Mouse (Mus musculus): ENCODE data around the gene Fign. TPM values are rescaled to one million over a fixed set of nuclear protein-coding genes. Genes with fewer than 3 reads are reported as not detected.

The Fign gene
- polyA plus RNA-seq, 1 experiment from 2014 or later = 6.0 TPM

- no peak overlapping the region for H3K27ac ChIP-seq (replicated peaks; ENCODE audit: low read depth, low read length)
- 56% methylated on average over 6 of the region's 6 CpGs for WGBS
- DNase-seq (ENCODE audit: low spot score) (peak; percentile 45), ATAC-seq (ENCODE audit: low read depth) (no peak)
- peak overlapping the region; percentile 40; the same call in 1 of the 2 replicates for H3K4me2 ChIP-seq (ENCODE audit: low read depth, low read length)
- H3K36me3 ChIP-seq (ENCODE audit: control insufficient read depth, insufficient read depth, low read length) = no peaks in the 10 kb centered on the region
- no peak overlapping the region for H3K9ac ChIP-seq (ENCODE audit: low read depth, low read length)
- H3K9me3 ChIP-seq (ENCODE audit: control insufficient read depth, low read length) = no peaks in the 10 kb centered on the region
- no peaks in the 10 kb centered on the region for H3K27me3 ChIP-seq (replicated peaks; ENCODE audit: control insufficient read depth, insufficient read depth, low read length)
- H3K4me1 ChIP-seq (ENCODE audit: control insufficient read depth, insufficient read depth, low read length) = peaks cover 24% of the 10 kb centered on the region
- no peak overlapping the region for H3K4me3 ChIP-seq (ENCODE audit: low read depth, low read length)
These were observed 22.0 kb downstream of the Fign start for GRCm38 (mm10) chr2:64075873-64076272.

GRCm38 (mm10) chr2:64074602-64075389 lies 23.0 kb downstream of the Fign start:
- no peaks in the 10 kb centered on the region for H3K36me3 ChIP-seq (ENCODE audit: control insufficient read depth, insufficient read depth, low read length)
- peak overlapping the region; percentile 40 for H3K4me2 ChIP-seq (ENCODE audit: low read depth, low read length)
- 0 out of 2 replicates have a peak overlapping the region, but pooled peaks have one; percentile 7 for H3K4me3 ChIP-seq (ENCODE audit: low read depth, low read length)
- WGBS = 32% methylated on average over 17 of the region's 17 CpGs
- ATAC-seq (ENCODE audit: low read depth) (0 out of 2 replicates have a peak, but pooled peaks have one; percentile 10), DNase-seq (ENCODE audit: low spot score) (no peak)
- H3K27me3 ChIP-seq (replicated peaks; ENCODE audit: control insufficient read depth, insufficient read depth, low read length) = no peaks in the 10 kb centered on the region
- no peaks in the 10 kb centered on the region for H3K9me3 ChIP-seq (ENCODE audit: control insufficient read depth, low read length)
- H3K4me1 ChIP-seq (ENCODE audit: control insufficient read depth, insufficient read depth, low read length) = peaks cover 24% of the 10 kb centered on the region
- no peak overlapping the region for H3K27ac ChIP-seq (replicated peaks; ENCODE audit: low read depth, low read length)
- no peak overlapping the region for H3K9ac ChIP-seq (ENCODE audit: low read depth, low read length)

GRCm38 (mm10) chr2:64072158-64072557 lies 25.7 kb downstream of the Fign start:
- DNase-seq (ENCODE audit: low spot score) = no peak

GRCm38 (mm10) chr2:64069950-64070695 lies 27.7 kb downstream of the Fign start:
- ATAC-seq (ENCODE audit: low read depth) (no peak), DNase-seq (ENCODE audit: low spot score) (no peak)
- H3K4me1 ChIP-seq (ENCODE audit: control insufficient read depth, insufficient read depth, low read length) = 0 out of 2 replicates have a peak, but pooled peaks cover 4% of the 10 kb centered on the region
- H3K9ac ChIP-seq (ENCODE audit: low read depth, low read length) = no peak overlapping the region
- no peaks in the 10 kb centered on the region for H3K9me3 ChIP-seq (ENCODE audit: control insufficient read depth, low read length)
- H3K4me3 ChIP-seq (ENCODE audit: low read depth, low read length) = no peak overlapping the region
- 92% methylated on average over 10 of the region's 10 CpGs for WGBS
- no peak overlapping the region for H3K27ac ChIP-seq (replicated peaks; ENCODE audit: low read depth, low read length)
- H3K36me3 ChIP-seq (ENCODE audit: control insufficient read depth, insufficient read depth, low read length) = no peaks in the 10 kb centered on the region
- no peak overlapping the region for H3K4me2 ChIP-seq (ENCODE audit: low read depth, low read length)
- no peaks in the 10 kb centered on the region for H3K27me3 ChIP-seq (replicated peaks; ENCODE audit: control insufficient read depth, insufficient read depth, low read length)

More at GRCm38 (mm10) chr2:64072158-64072557, 25.7 kb downstream of the Fign start:
- no peaks in the 10 kb centered on the region for H3K36me3 ChIP-seq (ENCODE audit: control insufficient read depth, insufficient read depth, low read length)
- no peak overlapping the region for H3K4me3 ChIP-seq (ENCODE audit: low read depth, low read length)
- no peaks in the 10 kb centered on the region for H3K9me3 ChIP-seq (ENCODE audit: control insufficient read depth, low read length)
- H3K4me2 ChIP-seq (ENCODE audit: low read depth, low read length) = no peak overlapping the region
- no peak for ATAC-seq (ENCODE audit: low read depth)
- WGBS = 57% methylated on average over 4 of the region's 4 CpGs
- H3K27ac ChIP-seq (replicated peaks; ENCODE audit: low read depth, low read length) = no peak overlapping the region
- H3K9ac ChIP-seq (ENCODE audit: low read depth, low read length) = no peak overlapping the region
- H3K4me1 ChIP-seq (ENCODE audit: control insufficient read depth, insufficient read depth, low read length) = peaks cover 16% of the 10 kb centered on the region
- H3K27me3 ChIP-seq (replicated peaks; ENCODE audit: control insufficient read depth, insufficient read depth, low read length) = no peaks in the 10 kb centered on the region

GRCm38 (mm10) chr2:64065511-64065910 lies 32.3 kb downstream of the Fign start:
- DNase-seq (ENCODE audit: low spot score) (no peak), ATAC-seq (ENCODE audit: low read depth) (no peak)
- no peaks in the 10 kb centered on the region for H3K4me1 ChIP-seq (ENCODE audit: control insufficient read depth, insufficient read depth, low read length)
- no peak overlapping the region for H3K4me2 ChIP-seq (ENCODE audit: low read depth, low read length)
- no peaks in the 10 kb centered on the region for H3K27me3 ChIP-seq (replicated peaks; ENCODE audit: control insufficient read depth, insufficient read depth, low read length)
- 58% methylated on average over 4 of the region's 4 CpGs for WGBS
- H3K9me3 ChIP-seq (ENCODE audit: control insufficient read depth, low read length) = no peaks in the 10 kb centered on the region
- H3K27ac ChIP-seq (replicated peaks; ENCODE audit: low read depth, low read length) = no peak overlapping the region
- no peaks in the 10 kb centered on the region for H3K36me3 ChIP-seq (ENCODE audit: control insufficient read depth, insufficient read depth, low read length)
- no peak overlapping the region for H3K4me3 ChIP-seq (ENCODE audit: low read depth, low read length)
- H3K9ac ChIP-seq (ENCODE audit: low read depth, low read length) = no peak overlapping the region

- H3K4me2 ChIP-seq (ENCODE audit: low read depth, low read length) = no peak overlapping the region
- no peak overlapping the region for H3K4me3 ChIP-seq (ENCODE audit: low read depth, low read length)
- 86% methylated on average over 5 of the region's 5 CpGs for WGBS
- peaks cover 8% of the 10 kb centered on the region for H3K4me1 ChIP-seq (ENCODE audit: control insufficient read depth, insufficient read depth, low read length)
- ATAC-seq (ENCODE audit: low read depth) (no peak), DNase-seq (ENCODE audit: low spot score) (no peak)
- no peaks in the 10 kb centered on the region for H3K36me3 ChIP-seq (ENCODE audit: control insufficient read depth, insufficient read depth, low read length)
- H3K27ac ChIP-seq (replicated peaks; ENCODE audit: low read depth, low read length) = no peak overlapping the region
- no peaks in the 10 kb centered on the region for H3K27me3 ChIP-seq (replicated peaks; ENCODE audit: control insufficient read depth, insufficient read depth, low read length)
- H3K9ac ChIP-seq (ENCODE audit: low read depth, low read length) = no peak overlapping the region
- H3K9me3 ChIP-seq (ENCODE audit: control insufficient read depth, low read length) = no peaks in the 10 kb centered on the region
These were observed 38.4 kb downstream of the Fign start for GRCm38 (mm10) chr2:64059477-64059876.

- Histone ChIP-seq H3K9me3 (ENCODE audit: control insufficient read depth, low read length) (no peaks in the 10 kb centered on the region), H3K27me3 (replicated peaks; ENCODE audit: control insufficient read depth, insufficient read depth, low read length) (no peaks in the 10 kb centered on the region), H3K4me2 (ENCODE audit: low read depth, low read length) (no peak overlapping the region), H3K4me3 (ENCODE audit: low read depth, low read length) (no peak overlapping the region), H3K4me1 (ENCODE audit: control insufficient read depth, insufficient read depth, low read length) (0 out of 2 replicates have a peak, but pooled peaks cover 2% of the 10 kb centered on the region), H3K27ac (replicated peaks; ENCODE audit: low read depth, low read length) (no peak overlapping the region), H3K36me3 (ENCODE audit: control insufficient read depth, insufficient read depth, low read length) (no peaks in the 10 kb centered on the region), H3K9ac (ENCODE audit: low read depth, low read length) (no peak overlapping the region)
- no peak for DNase-seq (ENCODE audit: low spot score)
- WGBS = 60% methylated on average over 2 of the region's 2 CpGs
- ATAC-seq (ENCODE audit: low read depth) = no peak
These were observed 49.7 kb downstream of the Fign start for GRCm38 (mm10) chr2:64048142-64048541.

- Histone ChIP-seq H3K4me1 (ENCODE audit: control insufficient read depth, insufficient read depth, low read length) (no peaks in the 10 kb centered on the region), H3K36me3 (ENCODE audit: control insufficient read depth, insufficient read depth, low read length) (no peaks in the 10 kb centered on the region), H3K4me3 (ENCODE audit: low read depth, low read length) (no peak overlapping the region), H3K9me3 (ENCODE audit: control insufficient read depth, low read length) (no peaks in the 10 kb centered on the region), H3K4me2 (ENCODE audit: low read depth, low read length) (no peak overlapping the region), H3K27me3 (replicated peaks; ENCODE audit: control insufficient read depth, insufficient read depth, low read length) (no peaks in the 10 kb centered on the region), H3K9ac (ENCODE audit: low read depth, low read length) (no peak overlapping the region), H3K27ac (replicated peaks; ENCODE audit: low read depth, low read length) (no peak overlapping the region)
- WGBS = 33% methylated on average over 3 of the region's 3 CpGs
- ATAC-seq (ENCODE audit: low read depth) = no peak; the same call in 1 of the 2 replicates
- peak; percentile 82 for DNase-seq (ENCODE audit: low spot score)
These were observed 54.7 kb downstream of the Fign start for GRCm38 (mm10) chr2:64043099-64043498.

Measured in embryonic facial prominence, embryonic 14.5 days (tissue).